Mouse (Mus musculus) spleen, embryonic (tissue): Measurements from ENCODE around the gene Ehd3.
"Not testable (repeated sequence)": the region's sequence is repeated elsewhere in the genome, so short reads cannot be mapped to it uniquely, and the experiment has no call there.

ENCODE experiments used
- CTCF ChIA-PET: fragments of 350-600 bp; sonication (Branson Sonifier 250); formaldehyde crosslinking; loops from one replicate; lab custom pipeline; 2022; lab: Charles Lee

The Ehd3 gene

GRCm38 (mm10) chr17:73826106-73826505, 22.2 kb downstream of the Ehd3 start:
- CTCF ChIA-PET: no interaction called here

- CTCF ChIA-PET: no interaction called here
Observed at GRCm38 (mm10) chr17:73827446-73827845, 23.5 kb downstream of the Ehd3 start.

GRCm38 (mm10) chr17:73830511-73830910, 26.6 kb downstream of the Ehd3 start:
- CTCF ChIA-PET: no interaction called here

GRCm38 (mm10) chr17:73831427-73831826, 27.5 kb downstream of the Ehd3 start:
- CTCF ChIA-PET: no interaction called here

GRCm38 (mm10) chr17:73832901-73833300, 29.0 kb downstream of the Ehd3 start:
- CTCF ChIA-PET: no interaction called here

GRCm38 (mm10) chr17:73833474-73833873, 29.5 kb downstream of the Ehd3 start:
- CTCF ChIA-PET: no interaction called here

GRCm38 (mm10) chr17:73836601-73837000, 32.7 kb downstream of the Ehd3 start:
- CTCF ChIA-PET: no interaction called here

- CTCF ChIA-PET: no interaction called here
Observed at GRCm38 (mm10) chr17:73837244-73837643, 33.3 kb downstream of the Ehd3 start.

GRCm38 (mm10) chr17:73839086-73839835, 35.3 kb downstream of the Ehd3 start:
- CTCF ChIA-PET: no interaction called here

GRCm38 (mm10) chr17:73839876-73840275, 35.9 kb downstream of the Ehd3 start:
- CTCF ChIA-PET: not testable (repeated sequence)

GRCm38 (mm10) chr17:73842963-73843362, 39.0 kb downstream of the Ehd3 start:
- CTCF ChIA-PET: no interaction called here

GRCm38 (mm10) chr17:73845632-73846031, 41.7 kb downstream of the Ehd3 start:
- CTCF ChIA-PET: no interaction called here

- CTCF ChIA-PET: no interaction called here
Observed at GRCm38 (mm10) chr17:73847399-73847798, 43.5 kb downstream of the Ehd3 start.

GRCm38 (mm10) chr17:73853041-73853440, 49.1 kb downstream of the Ehd3 start:
- CTCF ChIA-PET: no interaction called here

- CTCF ChIA-PET: no interaction called here
Observed at GRCm38 (mm10) chr17:73853717-73854116, 49.8 kb downstream of the Ehd3 start.

- CTCF ChIA-PET: no interaction called here
Observed at GRCm38 (mm10) chr17:73869008-73869685, 65.2 kb downstream of the Ehd3 start.

- CTCF ChIA-PET: interaction anchor here (0.6 kb wide), 1 partner anchor 1041 kb away, joined by 8 read pairs; no protein-coding TSS in a partner anchor
Observed at GRCm38 (mm10) chr17:73870956-73871605, 67.1 kb downstream of the Ehd3 start.

- CTCF ChIA-PET: no interaction called here
Observed at GRCm38 (mm10) chr17:73875268-73875667, 71.3 kb downstream of the Ehd3 start.

GRCm38 (mm10) chr17:73875674-73876073, 71.7 kb downstream of the Ehd3 start:
- CTCF ChIA-PET: interaction anchor here (0.5 kb wide), 1 partner anchor 555 kb away, joined by 4 read pairs; no protein-coding TSS in a partner anchor

- CTCF ChIA-PET: interaction anchor here (0.8 kb wide), 1 partner anchor 73 kb away, joined by 3 read pairs; no protein-coding TSS in a partner anchor
Observed at GRCm38 (mm10) chr17:73879262-73879916, 75.5 kb downstream of the Ehd3 start.

GRCm38 (mm10) chr17:73880286-73880685, 76.4 kb downstream of the Ehd3 start:
- CTCF ChIA-PET: no interaction called here

GRCm38 (mm10) chr17:73881295-73881694, 77.4 kb downstream of the Ehd3 start:
- CTCF ChIA-PET: interaction anchor here (0.5 kb wide), 1 partner anchor 128 kb away, joined by 11 read pairs; no protein-coding TSS in a partner anchor
